Mouse (Mus musculus) embryonic fibroblast, embryonic 13.5 days (primary cell): ENCODE measurements around the gene Gm17349. TPM values are rescaled to one million over a fixed set of nuclear protein-coding genes. Genes with fewer than 3 reads are reported as not detected.
"Not testable (repeated sequence)": the region's sequence is repeated elsewhere in the genome, so short reads cannot be mapped to it uniquely, and the experiment has no call there.

ENCODE experiments used
- H3K27ac ChIP-seq: 2 replicates; pipeline ENCODE4 v1.5.1; 2012; ENCODE audit warnings: low read length, control low read depth, inconsistent platforms; ENCODE audit not compliant: insufficient read depth
- H3K4me1 ChIP-seq: 2 replicates; pipeline ENCODE4 v1.6.1; 2011; ENCODE audit warnings: low read length; ENCODE audit not compliant: control insufficient read depth, insufficient read depth
- H3K4me3 ChIP-seq: 2 replicates; pipeline ENCODE4 v1.5.1; 2011; ENCODE audit warnings: mild to moderate bottlenecking, control low read depth, low read length; ENCODE audit not compliant: insufficient read depth
- CTCF ChIP-seq: IDR thresholded peaks from 2 replicates; pipeline ENCODE4 v1.5.1; 2011; ENCODE audit warnings: mild to moderate bottlenecking, control low read depth, low read length, moderate library complexity, borderline replicate concordance; ENCODE audit not compliant: insufficient read depth
- POLR2A ChIP-seq: IDR thresholded peaks from 2 replicates; pipeline ENCODE4 v1.6.1; 2011; ENCODE audit warnings: low read depth, mild to moderate bottlenecking, control low read depth, low read length, moderate library complexity
- polyA plus RNA-seq: library from polyadenylated mRNA; stranded (reverse); fragments of >200 nt; gene quantifications from 2 replicates; pipeline ENCODE4 v1.2.4, GENCODE M21; 2011; ENCODE audit warnings: low read depth; ENCODE audit not compliant: missing spikeins, insufficient read length

The Gm17349 gene
- polyA plus RNA-seq, 1 experiment: not detected

DNA sequence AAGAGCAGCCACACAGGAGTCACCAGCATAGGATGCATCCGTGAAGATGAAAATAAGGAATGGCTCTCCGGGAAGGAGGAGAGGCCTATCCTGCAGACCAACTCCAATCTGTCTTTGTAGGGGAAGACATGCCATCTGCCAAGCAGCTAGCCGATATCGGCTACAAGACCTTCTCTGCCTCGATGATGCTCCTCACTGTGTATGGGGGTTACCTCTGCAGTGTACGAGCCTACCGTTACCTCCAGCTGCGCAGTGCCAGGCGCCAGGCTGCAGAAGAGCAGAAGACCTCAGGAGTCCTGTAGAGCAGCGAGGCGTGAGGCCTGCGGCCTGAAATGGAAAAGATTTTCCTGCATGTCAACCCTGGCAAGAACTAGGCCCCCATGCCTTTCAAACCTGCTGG is 22.2 kb upstream of the Gm17349 start:
- TF ChIP-seq CTCF (no peak), POLR2A (no peak)
- Histone ChIP-seq H3K4me1 (0 out of 2 replicates have a peak, but pooled peaks cover 7% of the 10 kb centered on the region), H3K27ac (no peak overlapping the region), H3K4me3 (no peak overlapping the region)

DNA sequence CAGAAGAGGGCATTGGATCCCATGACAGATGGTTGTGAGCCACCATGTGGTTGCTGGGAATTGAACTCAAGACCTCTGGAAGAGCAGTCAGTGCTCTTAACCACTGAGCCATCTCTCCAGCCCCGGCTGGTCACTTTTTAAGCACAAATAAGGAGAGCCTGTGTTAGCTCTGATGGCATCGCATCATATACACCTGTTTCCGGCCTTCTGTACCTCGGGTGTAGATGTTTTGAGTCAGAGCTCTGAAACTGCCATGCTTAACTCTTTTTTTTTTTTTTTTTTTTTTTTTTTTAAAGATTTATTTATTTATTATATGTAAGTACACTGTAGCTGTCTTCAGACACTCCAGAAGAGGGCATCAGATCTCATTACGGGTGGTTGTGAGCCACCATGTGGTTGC is 21.7 kb upstream of the Gm17349 start:
- H3K27ac ChIP-seq, H3K4me1 ChIP-seq, H3K4me3 ChIP-seq: not testable (repeated sequence)

GRCm38 (mm10) chr15:99726549-99726948 is 21.3 kb upstream of the Gm17349 start:
- H3K27ac ChIP-seq: no peak overlapping the region
- TF ChIP-seq CTCF (no peak), POLR2A (no peak)
- peak overlapping the region; percentile 91 for H3K4me3 ChIP-seq
- 0 out of 2 replicates have a peak, but pooled peaks cover 7% of the 10 kb centered on the region for H3K4me1 ChIP-seq

- Histone ChIP-seq H3K4me3 (peak within 1 kb of the TSS; percentile 91), H3K4me1 (0 out of 2 replicates have a peak, but pooled peaks cover 7% of the 10 kb centered on the region), H3K27ac (peak within 1 kb of the TSS; percentile 92)
- TF ChIP-seq CTCF (peak; percentile 89), POLR2A (peak; percentile 91)
Observed at GRCm38 (mm10) chr15:99725341-99726155, 20.3 kb upstream of the Gm17349 start, which contains the start of gene Cox14. Gene Cox14, plus strand, starts transcription at chr15:99725618.

DNA sequence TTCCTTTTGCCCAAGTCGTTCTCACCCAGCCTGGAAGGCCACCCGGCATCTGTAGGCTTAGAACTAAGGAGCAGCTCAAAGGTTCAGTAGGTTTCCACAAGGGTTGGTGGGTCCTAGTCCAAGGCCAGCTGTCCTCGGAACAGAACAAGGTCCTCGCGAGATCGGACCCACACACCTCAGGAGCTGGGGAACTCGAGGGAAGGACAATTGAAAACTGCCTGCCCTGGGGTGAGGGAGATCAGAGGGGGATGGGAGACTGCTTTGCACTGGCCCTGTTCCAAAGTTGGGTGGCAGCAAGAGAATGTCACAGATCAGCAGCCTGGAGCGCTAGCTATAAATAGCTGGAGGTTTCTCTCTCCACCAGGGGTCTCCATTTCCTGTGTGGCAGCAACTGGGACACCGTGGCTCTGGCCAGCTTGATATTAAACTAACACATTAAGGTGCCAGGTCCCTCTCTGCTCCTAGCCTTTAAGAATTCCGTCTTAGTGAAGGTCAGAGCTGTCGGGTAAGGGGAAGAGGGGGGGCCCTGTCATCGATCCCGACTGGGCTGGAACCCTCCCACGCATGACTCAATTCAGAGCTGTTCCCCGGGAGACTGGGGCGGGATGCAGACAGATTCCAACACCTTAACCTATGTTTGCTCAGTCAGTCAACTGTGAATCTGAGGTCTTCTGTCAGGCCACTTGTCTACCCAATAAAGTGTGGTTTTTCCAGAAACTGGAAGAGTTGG is 19.2 kb upstream of the Gm17349 start:
- peak overlapping the region; percentile 92 for H3K27ac ChIP-seq
- H3K4me1 ChIP-seq: 0 out of 2 replicates have a peak, but pooled peaks cover 7% of the 10 kb centered on the region
- no peak for TF ChIP-seq CTCF
- TF ChIP-seq POLR2A: 0 out of 2 replicates have a peak, but pooled peaks have one; percentile 29
- no peak overlapping the region for H3K4me3 ChIP-seq

- Histone ChIP-seq H3K4me1 (0 out of 2 replicates have a peak, but pooled peaks cover 7% of the 10 kb centered on the region), H3K27ac (peak overlapping the region; percentile 92), H3K4me3 (no peak overlapping the region)
- peak; percentile 21; the same call in 1 of the 2 replicates for TF ChIP-seq POLR2A
- no peak for TF ChIP-seq CTCF
Observed at GRCm38 (mm10) chr15:99723515-99724291, 18.4 kb upstream of the Gm17349 start.

GRCm38 (mm10) chr15:99723120-99723514 is 17.8 kb upstream of the Gm17349 start:
- peak overlapping the region; percentile 92; the same call in 1 of the 2 replicates for H3K27ac ChIP-seq
- no peak overlapping the region for H3K4me3 ChIP-seq
- 0 out of 2 replicates have a peak, but pooled peaks cover 7% of the 10 kb centered on the region for H3K4me1 ChIP-seq
- TF ChIP-seq POLR2A: no peak
- TF ChIP-seq CTCF: no peak

- no peak for TF ChIP-seq CTCF
- TF ChIP-seq POLR2A: no peak
- H3K4me3 ChIP-seq: no peak overlapping the region
- H3K4me1 ChIP-seq: 0 out of 2 replicates have a peak, but pooled peaks cover 7% of the 10 kb centered on the region
- no peak overlapping the region for H3K27ac ChIP-seq
Observed at GRCm38 (mm10) chr15:99721921-99722743, 16.8 kb upstream of the Gm17349 start.
